In the genomic region with DNA sequence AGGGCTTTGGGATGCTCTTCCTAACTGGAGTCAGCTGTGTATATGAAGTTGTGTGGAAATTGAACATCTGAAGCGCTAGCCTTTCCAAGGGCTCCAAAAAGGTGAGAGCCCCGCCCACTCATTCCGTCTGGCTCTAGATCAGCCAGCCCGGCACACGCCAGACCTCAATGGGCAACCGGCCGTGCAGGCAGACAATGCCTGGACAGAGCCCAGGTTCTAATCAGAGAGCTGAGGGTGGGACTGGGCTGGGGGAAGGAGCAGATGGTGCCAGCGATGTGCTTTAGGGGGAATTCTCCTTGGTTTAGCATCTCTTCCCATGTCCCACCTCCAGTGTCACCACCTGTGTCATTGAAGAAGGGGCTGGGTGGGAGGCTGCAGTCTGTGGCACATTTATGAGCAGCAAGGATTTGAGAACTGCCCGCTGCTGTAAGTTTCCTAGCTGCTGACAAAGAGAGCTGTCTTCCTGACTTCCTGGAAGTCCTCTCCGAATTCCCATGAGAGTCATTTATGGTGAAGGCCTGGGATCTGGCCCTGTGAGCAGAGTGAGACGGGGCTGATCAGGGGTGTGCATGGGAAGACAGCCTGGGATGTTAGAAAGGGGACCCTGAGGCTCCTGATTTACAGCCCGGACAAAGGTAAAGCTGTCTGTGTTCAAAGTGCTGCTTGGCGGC, we compare ENCODE assay signal across 8 mouse cellular contexts. TPM values are rescaled to one million over a fixed set of nuclear protein-coding genes. Genes with fewer than 3 reads are reported as not detected.
DNase-seq lines count a peak whose midpoint lies in the region; ATAC-seq and TF ChIP-seq lines count a peak whose summit lies in the region.

No protein-coding gene starts in this region.

- peak overlapping the region; percentile 100 for H3K4me2 ChIP-seq in heart, embryonic 15.5 days

- no peak overlapping the region for H3K9ac ChIP-seq in heart, embryonic 15.5 days

- peaks cover 99% of the 10 kb centered on the region for H3K4me1 ChIP-seq in heart, embryonic 10.5 days
- H3K4me1 ChIP-seq in heart, embryonic 15.5 days (replicated peaks): peaks cover 82% of the 10 kb centered on the region
- H3K4me1 ChIP-seq in limb, embryonic 10.5 days: peaks cover 100% of the 10 kb centered on the region
- H3K4me1 ChIP-seq in olfactory bulb, adult 2 months (ENCODE audit: control insufficient read depth, insufficient read depth, low read length): peaks cover 67% of the 10 kb centered on the region

- H3K9me3 ChIP-seq in heart, embryonic 10.5 days: no peaks in the 10 kb centered on the region
- no peaks in the 10 kb centered on the region for H3K9me3 ChIP-seq in heart, embryonic 15.5 days (replicated peaks)
- H3K9me3 ChIP-seq in limb, embryonic 10.5 days (replicated peaks): 0 out of 2 replicates have a peak, but pooled peaks cover 1% of the 10 kb centered on the region

- no peak for TF ChIP-seq POLR2A in brain, embryonic 14.5 days (IDR thresholded peaks at IDR 0.05; ENCODE audit: borderline replicate concordance, extremely low read depth, insufficient read depth, insufficient read length, poor library complexity, severe bottlenecking)
- TF ChIP-seq POLR2A in olfactory bulb, adult 2 months (IDR thresholded peaks at IDR 0.05; ENCODE audit: insufficient read depth, low read depth, low read length): no peak

- WGBS in heart, embryonic 10.5 days: 36% methylated on average over 13 of the region's 13 CpGs
- 49% methylated on average over 13 of the region's 13 CpGs for WGBS in heart, embryonic 15.5 days
- 36% methylated on average over 13 of the region's 13 CpGs for WGBS in limb, embryonic 10.5 days
- WGBS in olfactory bulb, adult 2 months: 20% methylated on average over 13 of the region's 13 CpGs

- peaks cover 10% of the 10 kb centered on the region; the same call in 1 of the 2 replicates for H3K27me3 ChIP-seq in heart, embryonic 10.5 days (ENCODE audit: insufficient read depth, poor library complexity, severe bottlenecking)
- peaks cover 4% of the 10 kb centered on the region; the same call in 1 of the 2 replicates for H3K27me3 ChIP-seq in heart, embryonic 15.5 days
- peaks cover 10% of the 10 kb centered on the region; the same call in 1 of the 2 replicates for H3K27me3 ChIP-seq in limb, embryonic 10.5 days (ENCODE audit: low read depth, poor library complexity, severe bottlenecking)

- H3K27ac ChIP-seq in heart, embryonic 10.5 days: peak overlapping the region; percentile 66; the same call in 1 of the 2 replicates
- H3K27ac ChIP-seq in heart, embryonic 15.5 days: no peak overlapping the region; the same call in 1 of the 2 replicates
- peak overlapping the region; percentile 42; the same call in 1 of the 2 replicates for H3K27ac ChIP-seq in limb, embryonic 10.5 days
- peak overlapping the region; percentile 74; the same call in 1 of the 2 replicates for H3K27ac ChIP-seq in olfactory bulb, adult 2 months (ENCODE audit: insufficient read depth, low read depth, low read length)

- intact Hi-C loops in heart, postnatal 25 days (cut with DNase I): no loop called here

- ATAC-seq in heart, embryonic 15.5 days (replicated peaks; ENCODE audit: insufficient number of reproducible peaks, insufficient read depth, low FRiP score, low read depth): no peak

- peak overlapping the region; percentile 95; the same call in 1 of the 2 replicates for H3K4me3 ChIP-seq in heart, embryonic 10.5 days
- no peak overlapping the region for H3K4me3 ChIP-seq in heart, embryonic 15.5 days
- peak overlapping the region; percentile 79 for H3K4me3 ChIP-seq in limb, embryonic 10.5 days
- H3K4me3 ChIP-seq in olfactory bulb, adult 2 months (ENCODE audit: insufficient read depth, low read depth, low read length): peak overlapping the region; percentile 93

- DNase-seq in heart, embryonic 10.5 days (ENCODE audit: low spot score): no peak
- DNase-seq in heart, postnatal 25 days (ENCODE audit: low spot score): no peak
- peak; percentile 87 for DNase-seq in brain, embryonic 14.5 days (ENCODE audit: low read depth)
- DNase-seq in limb, embryonic 10.5 days (ENCODE audit: low spot score): no peak
- DNase-seq in gastrocnemius, postnatal 4 days (ENCODE audit: low spot score in 2 of 2): no peak
- no peak for DNase-seq in embryo, embryonic 10 days (ENCODE audit: low spot score)

- no peak for TF ChIP-seq CTCF in brain, embryonic 14.5 days (IDR thresholded peaks at IDR 0.05; ENCODE audit: borderline replicate concordance, extremely low read depth, insufficient read depth, insufficient read length)
- TF ChIP-seq CTCF in olfactory bulb, adult 2 months (IDR thresholded peaks at IDR 0.05; ENCODE audit: insufficient read depth, low read depth, low read length): no peak

- H3K36me3 ChIP-seq in heart, embryonic 10.5 days: no peaks in the 10 kb centered on the region
- no peaks in the 10 kb centered on the region for H3K36me3 ChIP-seq in heart, embryonic 15.5 days
- no peaks in the 10 kb centered on the region for H3K36me3 ChIP-seq in limb, embryonic 10.5 days

RNA-seq across cellular contexts. Expression of gene Kif21b, which starts 2.5 kb away (rescaled TPM):
- 4.6 and 5.4 TPM in 2 replicates for polyA plus RNA-seq in heart, embryonic 10.5 days (2016; fragmentation: Nextera tagmentation; extraction: Ambion mirVana)
- total RNA-seq in heart, postnatal 25 days (2021): under 1 TPM; 0.75 TPM
- 140 and 182 TPM in 2 replicates for polyA plus RNA-seq in brain, embryonic 14.5 days (2012; rRNA removed)
- polyA plus RNA-seq in heart, embryonic 15.5 days (2015; fragmentation: Nextera tagmentation; extraction: Ambion mirVana): 0.87 and 2.3 TPM in 2 replicates
- 7.2 and 10.9 TPM in 2 replicates for polyA plus RNA-seq in limb, embryonic 10.5 days (2016; fragmentation: Nextera tagmentation; extraction: Ambion mirVana)
- 94.8 and 211 TPM in 2 replicates for polyA plus RNA-seq in olfactory bulb, adult 2 months (2012; ENCODE audit: insufficient read depth, insufficient read length, low replicate concordance, missing spikeins)
- total RNA-seq in gastrocnemius, postnatal 4 days (2021): 1 to 10 TPM; 1.9 TPM
